Mouse (Mus musculus): ENCODE measurements at regions not wholly inside any gene's neighbourhood (a gene's known extent, or its start where the extent isn't known, plus 50 kb on each side); places are given as distances from the start of the nearest gene placed in this dataset.

DNA sequence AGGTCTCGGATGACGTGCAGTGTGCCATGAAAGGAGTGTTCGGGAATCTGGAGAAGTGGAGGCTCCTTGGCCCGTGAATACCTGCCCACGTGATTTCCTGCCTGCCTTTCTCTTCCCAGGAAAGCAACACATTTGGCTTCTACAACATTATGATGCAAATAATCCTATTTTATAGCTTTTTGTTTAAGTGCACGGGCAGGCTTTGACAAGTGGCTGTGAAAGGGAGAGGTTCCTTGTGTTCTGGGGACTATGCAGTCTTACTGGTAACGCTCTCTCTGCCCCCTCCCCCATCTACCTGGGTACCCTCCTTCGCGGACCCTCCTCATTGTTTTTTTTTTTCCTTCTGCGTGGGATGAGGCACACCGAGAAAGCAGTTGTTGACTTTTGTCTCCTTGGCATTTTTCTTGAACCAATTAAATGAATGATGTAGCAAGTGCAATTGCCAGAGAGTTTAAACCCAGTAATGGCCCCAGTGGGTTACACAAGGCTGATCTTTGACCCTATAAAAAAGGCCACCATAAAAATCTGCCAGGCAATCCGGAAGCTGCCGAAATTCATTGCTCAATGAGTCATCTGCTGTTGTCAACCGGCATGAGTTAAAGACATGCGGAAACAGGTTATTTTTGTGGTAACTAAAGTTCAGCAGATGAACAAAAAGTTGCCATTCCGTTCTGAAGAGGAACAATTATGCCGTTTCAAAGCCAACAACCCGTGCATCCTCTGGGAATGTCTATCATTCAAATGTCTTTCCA is 90.7 kb downstream of the Dusp6 start:
- no peak for TF ChIP-seq TBP (IDR thresholded peaks at IDR 0.05; ENCODE audit: low read depth, low read length)
- no peak for TF ChIP-seq SIN3A (IDR thresholded peaks at IDR 0.05; ENCODE audit: low read length)
- no peak for TF ChIP-seq ZMIZ1 (IDR thresholded peaks at IDR 0.05; ENCODE audit: low read depth, low read length)
- TF ChIP-seq TAL1 (IDR thresholded peaks at IDR 0.05; ENCODE audit: low read length): no peak
- no peak for TF ChIP-seq KAT2A (conservative IDR thresholded peaks at IDR 0.05; ENCODE audit: low read depth, low read length)
- TF ChIP-seq CTCF (IDR thresholded peaks at IDR 0.05 in 2 of 3, conservative IDR thresholded peaks at IDR 0.05 in 1 of 3; ENCODE audit: control insufficient read depth in 1 of 3, insufficient read depth in 1 of 3, low read depth in 2 of 3, low read length in 3 of 3, poor library complexity in 1 of 3, severe bottlenecking in 1 of 3): no peak
- TF ChIP-seq ZKSCAN1 (IDR thresholded peaks at IDR 0.05; ENCODE audit: low read depth, low read length): no peak
- TF ChIP-seq MAFK (IDR thresholded peaks at IDR 0.05; ENCODE audit: borderline replicate concordance, low read depth, low read length): no peak

Measured in MEL (cell line).